Mouse (Mus musculus) megakaryocyte, embryonic 14.5 days (primary cell): ENCODE data around the gene Dusp6.

Experiments
- FLI1 ChIP-seq: IDR thresholded peaks from 2 replicates; pipeline ENCODE4 v1.6.1; 2012; ENCODE audit warnings: low read length, inconsistent platforms, mixed read lengths
- GATA1 ChIP-seq: IDR thresholded peaks from 3 replicates; pipeline ENCODE4 v1.6.1; 2012; ENCODE audit warnings: mixed read lengths, low read length, inconsistent platforms, borderline replicate concordance

- TF ChIP-seq GATA1: no peak
- no peak for TF ChIP-seq FLI1
Measured at GRCm38 (mm10) chr10:99263419-99264221, 589 bp downstream of the Dusp6 start.
